Mouse (Mus musculus): Measurements from ENCODE around the gene Fkbp15.

The Fkbp15 gene

DNA sequence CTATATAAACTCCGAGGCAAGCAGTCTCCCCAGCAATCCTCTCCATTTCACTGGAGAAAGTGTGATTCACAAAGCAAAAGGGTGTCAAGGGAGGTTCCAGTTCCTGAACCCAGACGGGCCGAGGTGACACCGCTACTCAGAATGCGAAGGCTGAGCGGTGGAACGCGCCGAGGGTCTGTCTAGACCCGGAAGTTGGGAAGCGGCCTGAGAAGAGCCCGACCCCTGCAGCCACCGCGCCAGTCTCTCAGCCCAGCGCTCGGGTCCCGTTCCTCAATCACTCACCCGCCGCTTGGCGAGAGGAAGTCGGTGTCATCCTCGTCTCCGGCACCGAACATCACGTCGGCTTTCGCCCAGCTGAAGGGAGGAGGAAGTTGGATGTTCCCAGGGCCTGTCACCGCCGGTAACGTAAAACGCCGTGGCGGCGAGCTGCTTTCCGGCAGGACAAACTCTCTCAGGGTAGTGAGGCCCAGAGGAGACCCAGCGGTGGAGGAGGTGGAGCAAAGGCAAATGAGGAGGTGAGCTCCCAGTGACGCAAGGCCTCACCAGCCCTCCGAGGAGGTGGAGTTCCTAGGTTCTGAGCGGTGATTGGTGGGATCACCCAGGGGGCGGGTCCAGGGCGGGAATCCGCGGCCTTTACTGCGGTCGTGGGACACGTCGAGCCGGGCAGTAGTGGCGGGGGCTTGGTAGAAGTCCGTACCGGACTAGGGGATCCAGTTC is at the start of gene Fkbp15, which contains the start of gene Slc31a1:
Gene Fkbp15 (minus strand): TSS at position 461 of the 717 bp plus-strand sequence.
Gene Slc31a1 (plus strand): TSS at position 640 of the 717 bp plus-strand sequence.
- DNase-seq: peak; percentile 98

DNA sequence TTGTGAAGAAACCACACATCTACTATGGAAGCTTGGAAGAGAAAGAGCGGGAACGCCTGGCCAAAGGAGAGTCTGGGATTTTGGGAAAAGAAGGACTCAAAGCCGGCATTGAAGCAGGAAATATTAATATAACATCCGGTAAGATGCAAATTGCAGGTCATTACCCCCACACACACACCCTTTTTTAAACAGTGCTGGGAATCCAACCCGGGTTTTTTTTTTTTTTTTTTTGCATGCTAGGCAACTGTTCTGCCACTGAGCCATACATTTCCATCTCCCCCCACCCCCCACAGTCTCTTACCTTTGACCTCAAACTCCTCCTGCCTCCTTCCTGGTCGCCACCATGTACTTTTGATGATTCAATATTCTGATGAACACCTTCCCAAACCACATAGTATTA is 49.3 kb upstream of the Fkbp15 start:
- no peak for DNase-seq

DNA sequence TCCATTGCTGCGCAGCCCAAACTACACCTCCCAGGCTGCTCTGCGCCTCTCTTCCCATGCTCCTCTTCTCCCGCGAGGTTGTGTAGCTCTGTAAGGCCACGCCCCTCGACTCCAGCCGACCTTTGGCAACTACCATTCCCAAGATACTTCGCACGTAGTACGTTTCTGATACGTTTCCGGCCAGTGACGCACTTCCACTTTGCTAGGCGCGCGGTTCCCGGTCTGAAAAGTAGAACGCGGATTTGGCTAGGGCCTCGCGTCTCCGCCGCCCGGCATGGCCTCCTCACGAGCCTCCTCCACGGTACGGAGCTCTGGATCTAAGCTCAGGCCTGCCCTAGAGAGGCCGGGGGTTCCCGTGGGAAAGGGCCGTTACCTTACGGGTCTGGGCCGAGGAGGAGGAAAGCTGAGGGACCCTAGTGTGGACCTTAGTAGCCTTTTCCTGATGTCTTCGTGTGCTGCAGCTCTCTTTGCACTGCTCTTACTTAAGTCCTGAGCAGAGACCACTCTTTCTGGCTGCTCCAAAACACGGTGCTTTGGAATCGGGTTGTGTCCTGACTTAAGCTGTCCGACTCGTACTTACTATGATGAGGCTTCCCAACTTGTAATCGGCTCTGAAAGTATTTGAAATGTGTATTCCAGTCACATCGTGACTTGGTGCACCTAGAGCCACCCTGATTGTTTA is 48.4 kb upstream of the Fkbp15 start, which contains the start of the genes Cdc26 and Prpf4:
Gene Cdc26 (minus strand): TSS at position 42 of the 682 bp plus-strand sequence.
Gene Prpf4 (plus strand): TSS at position 197 of the 682 bp plus-strand sequence.
- peak; percentile 99 for DNase-seq

DNA sequence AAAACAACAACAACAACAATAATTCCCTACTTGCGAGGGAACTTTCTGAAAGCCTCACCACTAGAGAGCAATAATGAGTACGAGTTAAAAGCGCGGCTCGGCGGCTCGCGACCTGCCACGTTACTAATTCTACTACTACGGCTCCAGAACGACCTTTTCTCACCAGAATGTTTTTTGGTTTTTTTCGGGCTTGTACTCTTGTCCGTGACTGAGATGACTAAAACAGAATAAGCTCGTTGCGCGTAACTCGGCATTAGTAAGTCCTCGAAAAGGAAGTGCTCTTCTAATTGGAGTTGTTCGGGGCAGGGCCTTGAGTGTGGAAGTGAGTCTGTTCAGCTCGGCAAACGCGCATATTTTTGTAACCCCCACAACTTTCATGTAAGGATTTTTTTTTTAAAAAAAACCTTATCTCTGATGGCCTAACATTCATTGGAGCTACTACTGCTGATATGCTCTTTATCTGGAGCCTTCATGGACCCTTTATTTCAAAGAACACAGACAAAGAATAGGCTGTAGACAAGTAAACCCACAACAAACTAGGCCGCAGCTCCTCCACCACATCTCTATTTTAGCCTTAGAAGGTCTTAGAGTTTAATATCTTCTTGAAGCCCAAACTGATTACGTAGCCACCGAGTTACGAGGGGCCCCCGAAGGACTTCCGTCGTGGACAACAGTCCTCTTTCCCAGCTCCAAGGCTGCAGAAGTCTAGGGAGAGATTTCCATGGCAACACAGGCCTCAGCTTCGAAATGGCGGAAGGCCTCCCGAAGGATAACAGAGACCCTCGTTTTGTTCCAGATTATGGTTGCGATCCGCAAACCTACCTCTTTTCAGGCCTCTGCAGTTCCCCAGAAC is 47.6 kb upstream of the Fkbp15 start:
- DNase-seq: peak; percentile 46

DNA sequence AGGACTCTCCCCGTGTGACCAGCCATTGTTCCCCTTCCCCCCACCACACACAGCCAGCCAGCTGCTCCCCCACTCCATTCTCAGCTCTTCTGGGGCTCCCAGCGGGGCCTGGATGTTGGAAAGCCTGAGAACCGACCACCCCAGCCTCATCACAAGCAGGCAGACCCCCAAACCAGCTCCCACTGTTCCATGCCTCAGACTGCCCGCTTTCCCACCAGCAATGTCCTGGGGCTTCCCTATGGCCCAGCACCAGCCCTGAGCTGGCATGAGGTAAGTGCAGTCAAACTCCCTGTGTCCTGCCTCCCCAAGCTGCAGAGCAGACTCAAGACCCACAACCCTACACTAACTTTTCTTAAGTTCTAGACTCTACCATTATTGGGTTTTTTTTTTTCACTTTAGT is 45.8 kb upstream of the Fkbp15 start:
- no peak for DNase-seq

DNA sequence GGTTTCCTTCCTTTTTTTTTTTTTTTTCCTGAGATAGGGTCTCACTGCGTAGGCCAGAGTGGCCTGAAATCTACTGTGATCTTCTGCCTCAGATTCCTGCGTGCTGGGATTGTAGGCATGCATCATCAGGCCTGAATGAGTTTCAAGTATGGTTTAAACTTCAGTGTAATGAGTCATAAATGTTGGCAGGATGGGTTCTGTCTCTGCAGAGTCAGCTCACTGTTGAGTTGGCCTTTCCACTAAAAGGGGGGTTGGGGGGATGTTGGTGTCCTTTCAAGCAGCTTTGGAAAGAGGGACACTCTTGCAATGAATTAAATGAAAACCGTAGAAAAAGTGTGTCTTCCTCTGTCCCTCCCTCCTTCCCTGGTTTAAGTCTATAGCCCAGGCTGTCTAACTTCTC is 38.6 kb upstream of the Fkbp15 start:
- no peak for DNase-seq

DNA sequence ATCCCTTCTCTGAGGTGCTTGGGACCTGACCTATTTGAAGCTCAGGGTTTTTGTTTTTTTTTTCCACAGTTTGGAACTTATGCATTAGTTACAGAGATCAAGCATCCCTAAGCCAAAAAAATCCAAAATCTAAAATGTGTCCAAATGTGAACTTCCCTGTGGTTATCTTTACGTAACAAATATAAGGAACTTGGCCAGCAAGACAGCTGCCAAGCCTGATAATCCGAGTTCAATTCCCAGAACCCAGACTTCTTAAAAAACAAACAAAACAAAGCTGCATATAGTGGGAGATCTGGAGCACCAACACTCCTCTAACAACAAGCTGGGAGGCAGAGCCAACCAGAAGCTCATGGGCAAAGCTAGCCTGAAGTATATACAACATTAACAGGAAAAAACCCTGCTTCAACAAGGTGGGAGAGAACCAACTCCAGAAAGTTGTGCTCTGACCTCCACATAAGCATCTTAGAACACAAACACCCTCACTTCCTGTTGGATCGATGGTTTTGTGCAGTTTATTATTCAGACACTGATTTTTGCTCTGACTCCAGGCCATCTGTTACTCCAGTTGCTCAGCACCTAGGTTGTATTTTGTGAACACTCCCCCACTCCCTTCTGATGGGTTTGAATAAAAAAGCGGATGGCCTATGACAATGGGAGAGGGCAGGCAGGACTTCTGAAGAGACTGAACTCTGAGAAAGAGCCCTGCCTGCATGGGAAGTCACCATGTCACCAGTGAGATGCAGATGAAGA is 37.4 kb upstream of the Fkbp15 start:
- no peak for DNase-seq

DNA sequence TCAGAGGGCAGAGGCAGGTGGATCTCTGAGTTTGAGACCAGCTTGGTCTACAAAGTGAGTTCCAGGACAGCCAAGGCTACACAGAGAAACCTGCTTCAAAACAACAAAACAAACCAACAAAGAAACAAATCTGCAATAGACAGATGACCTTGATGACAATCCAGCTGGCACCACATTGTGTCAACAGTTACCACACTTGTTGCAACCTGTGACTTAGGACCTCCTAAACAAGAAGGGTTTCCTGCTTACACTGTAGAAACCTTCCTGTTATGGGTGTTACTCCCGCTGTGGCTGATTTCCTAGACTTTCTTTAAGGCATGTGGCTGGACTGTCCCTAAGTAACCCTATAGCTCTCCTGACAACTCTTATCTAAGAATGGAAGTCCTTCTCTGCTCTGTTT is 35.5 kb upstream of the Fkbp15 start:
- no peak for DNase-seq

DNA sequence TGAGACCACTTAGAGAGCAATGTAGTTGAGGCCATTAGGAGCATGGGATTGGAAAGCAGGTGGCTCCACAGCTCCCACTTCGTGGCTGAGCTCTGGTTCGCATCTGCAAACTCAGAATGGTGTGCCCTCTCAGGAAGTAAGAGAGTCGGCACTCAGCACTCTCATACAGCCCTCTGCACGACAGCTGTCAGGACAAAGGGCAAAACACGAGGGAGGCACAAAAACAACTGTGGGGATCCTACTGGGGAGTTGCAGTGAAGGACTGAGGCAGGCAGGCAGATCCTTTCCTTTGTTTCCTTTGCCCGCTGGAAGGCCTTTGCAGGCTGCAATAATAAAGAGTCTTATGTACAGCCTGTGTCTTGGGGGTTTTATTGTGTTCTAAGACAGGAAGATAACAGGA is 33.1 kb upstream of the Fkbp15 start:
- no peak for DNase-seq

DNA sequence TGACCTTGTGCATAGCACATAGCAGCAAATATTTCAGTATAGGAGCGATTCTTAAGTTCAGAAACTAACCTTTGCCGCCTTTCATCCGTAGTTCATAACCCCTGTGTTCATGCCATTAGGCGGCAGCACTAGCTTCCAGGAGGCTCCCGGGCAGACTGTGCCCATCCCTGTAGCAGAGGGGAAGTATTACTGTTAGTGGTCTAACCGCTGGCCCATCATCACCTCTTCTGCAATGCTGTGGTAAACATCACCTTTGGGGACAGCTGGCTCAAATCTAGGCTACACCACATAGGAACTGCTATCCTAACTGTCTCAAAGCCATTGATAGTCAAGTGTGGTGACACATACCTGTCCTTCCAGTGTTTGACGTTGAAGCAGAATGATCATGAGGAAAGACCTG is 31.5 kb upstream of the Fkbp15 start:
- DNase-seq: no peak

DNA sequence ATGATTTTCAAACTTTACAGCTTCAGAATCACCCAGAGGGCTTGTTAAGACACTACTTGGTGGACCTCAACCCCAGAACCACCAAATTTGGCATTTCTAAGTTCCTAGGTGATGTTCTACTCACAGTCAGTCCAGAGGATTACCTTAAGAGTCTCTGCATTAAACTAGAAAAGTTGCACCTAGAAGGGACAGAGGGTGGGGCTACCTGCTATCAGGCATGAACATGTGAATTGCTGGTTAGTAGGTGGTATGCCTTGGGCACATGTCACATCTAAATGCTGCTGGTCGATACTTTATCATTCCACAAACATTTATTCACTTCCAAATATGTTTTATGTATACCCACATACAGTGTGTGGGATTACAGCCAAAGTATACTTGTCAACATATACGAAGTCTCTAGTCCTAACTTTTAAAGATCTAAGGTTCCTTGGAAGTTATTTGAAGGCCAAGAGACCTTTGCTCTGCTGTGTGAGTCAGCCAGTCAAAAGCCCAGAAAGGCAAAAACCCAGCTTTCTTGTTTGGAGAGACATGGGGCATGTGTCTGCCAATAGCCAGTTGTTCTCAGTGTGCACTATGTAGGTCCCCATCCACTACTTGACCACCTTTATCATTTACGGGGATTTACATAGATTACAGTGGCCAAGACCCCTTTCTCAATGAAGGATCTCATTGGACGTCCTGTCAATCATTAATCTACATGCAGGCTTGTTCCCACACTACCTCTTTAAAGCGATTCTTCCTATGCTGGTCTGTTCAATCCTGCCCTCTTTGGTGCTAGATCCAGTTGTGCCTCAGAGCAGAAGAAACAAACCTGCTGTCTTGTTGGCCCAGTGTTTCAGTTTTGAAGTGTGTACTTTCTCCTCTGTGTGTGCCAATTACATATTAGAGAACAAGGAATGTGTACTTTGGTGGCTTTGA is 29.5 kb upstream of the Fkbp15 start:
- DNase-seq: peak; percentile 33

DNA sequence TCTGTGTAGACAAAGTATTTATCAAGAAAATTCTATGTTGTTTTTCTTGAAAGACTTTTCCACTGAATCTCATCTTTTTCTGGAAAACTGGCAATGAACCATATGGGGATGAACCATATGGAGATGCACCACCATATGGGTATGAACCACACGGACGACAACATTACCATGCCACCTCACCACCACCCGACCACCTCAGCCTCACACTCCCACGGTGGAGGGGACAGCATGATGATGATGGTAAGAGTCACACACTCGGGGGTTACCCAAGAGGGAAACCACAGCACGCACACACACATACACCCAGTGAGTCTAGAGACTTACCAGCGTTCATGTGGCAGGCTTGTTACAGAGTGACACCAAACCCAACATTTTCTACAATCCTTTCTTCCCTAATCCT is 25.1 kb upstream of the Fkbp15 start:
- DNase-seq: no peak

DNA sequence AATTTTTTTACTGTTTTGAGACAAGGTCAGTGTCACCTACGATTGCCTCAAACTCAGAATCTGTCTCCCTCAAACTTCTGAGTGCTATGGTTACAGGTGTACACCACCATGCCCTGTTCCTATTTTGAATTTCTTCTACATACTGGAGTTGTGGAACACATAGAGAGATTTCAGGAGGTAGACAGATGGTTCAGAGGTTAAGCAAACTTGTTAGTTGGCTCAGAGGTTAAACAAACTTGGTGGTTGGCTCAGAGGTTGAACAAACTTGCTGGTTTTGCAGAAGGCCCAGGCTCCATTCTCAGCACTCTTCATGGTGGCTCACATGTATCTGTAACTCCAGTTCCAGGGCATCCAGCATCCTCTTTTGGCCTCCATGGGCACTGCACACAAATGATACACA is 23.8 kb upstream of the Fkbp15 start:
- no peak for DNase-seq

DNA sequence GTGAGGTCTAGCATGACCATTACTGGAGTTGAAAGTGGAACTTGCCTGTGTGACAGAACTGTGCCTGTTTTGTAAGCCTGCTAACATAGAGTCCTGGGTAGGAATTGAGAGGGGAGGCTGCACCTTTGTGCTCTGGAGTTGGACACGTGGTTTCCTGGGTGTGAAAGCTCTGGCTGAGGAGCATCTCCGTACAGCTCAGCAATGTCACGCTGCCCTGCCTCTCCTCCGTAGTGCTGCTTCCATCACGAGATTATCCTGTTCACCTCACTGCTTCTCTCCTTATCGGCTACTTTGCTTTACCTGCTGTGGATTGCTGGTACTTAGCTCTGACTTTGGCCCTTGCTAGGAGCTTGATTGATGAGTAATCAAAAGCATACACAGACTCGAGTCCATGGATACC is 23.4 kb upstream of the Fkbp15 start:
- DNase-seq: peak; percentile 19

DNA sequence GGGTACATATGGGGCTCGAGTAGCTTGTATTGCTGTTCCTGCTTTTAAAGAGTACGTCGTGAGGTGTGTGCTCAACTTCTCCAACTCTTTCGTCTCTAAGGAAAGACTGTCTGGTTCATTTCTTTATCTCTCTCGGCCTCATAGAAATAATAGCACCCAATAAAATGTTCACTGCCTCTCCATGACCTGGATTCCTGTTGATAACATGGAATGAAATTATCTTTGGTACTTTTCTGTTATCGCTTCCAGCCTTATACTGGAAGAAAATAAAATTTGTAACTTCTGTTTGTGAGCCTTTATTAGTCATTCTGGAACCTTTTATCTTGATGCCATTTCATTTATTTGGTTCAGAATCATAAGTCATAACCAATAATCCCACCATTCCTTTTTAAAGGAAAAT is 22.9 kb upstream of the Fkbp15 start:
- DNase-seq: no peak

DNA sequence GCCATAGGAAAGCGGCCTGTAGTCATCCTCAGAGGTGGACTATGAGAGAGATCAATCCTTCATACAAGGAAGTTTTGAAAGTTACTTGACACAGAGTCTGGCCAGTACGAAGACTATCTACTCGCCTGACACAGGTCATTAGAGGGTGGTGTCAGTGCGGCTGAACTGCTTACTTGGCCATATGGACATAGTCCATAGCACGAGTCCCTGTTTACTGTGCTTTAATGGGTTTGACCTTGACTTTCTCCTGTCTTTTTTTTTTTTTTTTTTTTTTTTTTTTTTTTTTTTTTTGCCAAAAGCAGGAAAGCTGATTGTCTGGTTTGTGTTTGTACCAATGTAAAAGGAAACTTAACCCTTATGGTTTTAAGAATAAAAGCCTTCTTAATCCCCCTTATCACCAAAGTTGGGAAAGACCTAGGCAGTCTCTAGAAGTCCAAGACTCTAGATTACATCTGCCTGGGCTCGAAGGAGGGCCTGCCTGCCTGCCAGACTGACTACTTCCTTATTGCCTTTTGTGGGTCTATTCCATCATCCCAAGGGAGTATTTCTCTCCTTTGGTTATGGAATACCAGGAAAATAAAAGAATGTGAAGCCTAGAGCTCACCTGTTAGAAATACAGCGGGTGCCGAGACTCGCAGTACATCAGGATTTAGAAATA is 19.5 kb upstream of the Fkbp15 start:
- no peak for DNase-seq

DNA sequence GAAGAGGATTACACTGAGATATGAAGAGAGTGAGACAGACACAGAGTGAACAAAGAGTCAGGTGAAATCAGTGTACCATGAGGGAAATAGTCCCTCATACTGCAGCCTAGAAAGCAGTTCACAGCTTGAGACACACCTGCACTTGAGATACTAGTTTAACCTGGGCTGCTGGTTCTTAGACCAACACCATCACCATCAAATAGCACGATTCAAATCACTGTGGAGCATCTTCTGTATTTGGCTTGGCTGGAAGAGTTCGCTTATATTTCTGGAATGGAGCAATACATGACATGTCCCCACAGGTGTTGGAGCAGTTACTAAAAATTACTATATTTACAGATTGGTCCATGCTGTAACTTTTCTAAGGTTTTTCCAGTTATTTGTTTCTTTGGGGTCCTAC is 15.8 kb upstream of the Fkbp15 start:
- no peak for DNase-seq

DNA sequence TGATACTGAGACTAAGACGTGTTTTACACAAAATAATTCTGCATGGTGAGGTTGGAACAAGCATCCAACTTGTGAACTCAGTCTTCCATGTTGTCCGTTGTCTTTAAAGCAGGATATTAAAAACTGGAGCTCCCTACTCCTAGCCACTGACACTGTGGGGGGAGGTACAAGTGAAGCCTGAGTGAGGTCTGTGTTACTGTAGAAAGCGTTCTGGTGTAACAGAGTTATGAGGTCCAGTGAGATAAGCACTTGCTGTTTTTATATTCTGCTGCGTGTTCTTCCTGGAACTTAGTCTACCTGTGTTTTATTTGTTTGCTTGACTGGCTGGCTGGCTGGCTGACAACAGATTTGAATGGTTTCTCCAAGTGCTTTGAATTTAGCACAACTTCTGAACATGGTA is 14.0 kb upstream of the Fkbp15 start:
- DNase-seq: no peak

DNA sequence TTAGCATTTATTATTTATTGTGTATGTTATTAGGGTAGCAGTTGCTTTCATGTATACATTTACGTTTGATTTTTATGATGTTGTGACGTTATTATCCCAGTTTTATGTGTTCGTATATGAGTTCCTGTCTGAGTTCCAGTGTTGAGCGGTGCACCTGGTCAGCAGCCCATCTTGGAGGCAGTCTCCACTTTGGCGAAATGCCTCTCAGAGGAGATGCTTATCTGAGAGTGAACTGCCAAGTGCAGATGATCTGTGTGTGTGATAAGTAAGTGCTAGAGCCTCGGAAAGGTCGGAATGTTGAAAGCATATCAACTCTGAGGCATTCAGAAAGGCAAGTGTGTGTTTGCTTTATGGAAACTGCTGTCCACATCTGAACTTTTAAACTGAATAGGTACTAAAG is 13.3 kb upstream of the Fkbp15 start:
- DNase-seq: peak; percentile 26

DNA sequence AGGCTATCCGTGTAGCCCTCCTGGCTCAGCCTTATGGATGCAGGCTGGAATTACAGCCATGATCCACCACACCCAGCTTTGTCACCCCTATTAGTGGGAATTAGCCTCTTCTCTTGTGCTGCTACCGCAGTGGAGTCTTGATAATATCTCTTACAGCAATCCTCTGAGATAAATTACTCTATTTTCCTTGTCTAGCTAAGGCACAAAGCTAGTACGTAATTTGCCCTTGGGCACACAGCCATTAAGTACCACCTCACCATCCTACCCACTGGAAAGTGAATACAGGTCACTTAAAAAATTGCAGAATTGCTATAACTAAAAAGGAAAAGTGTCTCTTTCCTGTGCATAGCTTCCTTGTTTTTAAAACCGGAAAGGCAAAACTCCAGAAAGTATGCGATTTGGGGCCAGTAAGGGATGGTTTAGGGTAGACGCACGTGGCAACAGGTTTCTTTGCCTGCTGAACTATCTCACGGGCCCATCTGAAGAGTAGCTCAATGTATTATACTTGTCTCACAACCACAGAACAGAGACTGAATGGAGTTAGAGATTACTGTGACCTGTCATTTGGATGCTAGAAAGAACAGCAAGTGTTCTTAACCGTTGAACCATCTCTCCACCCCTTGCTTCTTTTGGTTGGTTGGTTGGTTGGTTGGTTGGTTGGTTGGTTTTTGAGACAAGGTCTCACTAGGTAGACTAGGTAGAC is 12.6 kb upstream of the Fkbp15 start:
- DNase-seq: no peak

Measured in kidney, adult 11 months (tissue).